19 mouse cellular contexts compared by ENCODE assay signal in genomic region chr5:77156938-77157337, GRCm38 (mm10). TPM values are rescaled to one million over a fixed set of nuclear protein-coding genes. Genes with fewer than 3 reads are reported as not detected.
A peak's percentile ranks its signal among the peaks of the same experiment; 100 is the strongest.
DNase-seq lines count a peak whose midpoint lies in the region; ATAC-seq and TF ChIP-seq lines count a peak whose summit lies in the region.
"Had no signal": no experiment of that assay in that cellular context is flagged by ENCODE, and none has a peak within 500 bp of the region (broad histone marks: within the 10 kb centered on the region; RNA-seq: fewer than 3 reads in every experiment).

No protein-coding gene starts in this region.

- H3K9me3 ChIP-seq in hindbrain, postnatal 0 days (ENCODE audit: low read length): no peaks in the 10 kb centered on the region
- no peaks in the 10 kb centered on the region for H3K9me3 ChIP-seq in hindbrain, embryonic 11.5 days (ENCODE audit: control insufficient read depth, low read length)
- H3K9me3 ChIP-seq in neural tube, embryonic 15.5 days (replicated peaks): no peaks in the 10 kb centered on the region
- no peaks in the 10 kb centered on the region for H3K9me3 ChIP-seq in stomach, postnatal 0 days (ENCODE audit: control insufficient read depth, low read length)
- H3K9me3 ChIP-seq: neural tube, embryonic 12.5 days had no signal

- H3K9ac ChIP-seq in hindbrain, postnatal 0 days (replicated peaks; ENCODE audit: low read length): no peak overlapping the region
- H3K9ac ChIP-seq in hindbrain, embryonic 11.5 days (ENCODE audit: low read depth, low read length): no peak overlapping the region
- no peak overlapping the region for H3K9ac ChIP-seq in neural tube, embryonic 15.5 days (replicated peaks)
- H3K9ac ChIP-seq in stomach, postnatal 0 days (ENCODE audit: low read length): no peak overlapping the region
- H3K9ac ChIP-seq: liver, embryonic 14.5 days; neural tube, embryonic 12.5 days had no signal

- no peaks in the 10 kb centered on the region for H3K27me3 ChIP-seq in hindbrain, postnatal 0 days (ENCODE audit: insufficient read depth, low read length)
- H3K27me3 ChIP-seq in hindbrain, embryonic 11.5 days (ENCODE audit: control insufficient read depth, insufficient read depth, low read length): no peaks in the 10 kb centered on the region
- H3K27me3 ChIP-seq in neural tube, embryonic 15.5 days (replicated peaks): no peaks in the 10 kb centered on the region
- no peaks in the 10 kb centered on the region for H3K27me3 ChIP-seq in stomach, postnatal 0 days (ENCODE audit: control insufficient read depth, insufficient read depth, low read length)
- H3K27me3 ChIP-seq: CH12.LX; neural tube, embryonic 12.5 days had no signal

- 35% methylated on average over 5 of the region's 5 CpGs for WGBS in hindbrain, postnatal 0 days
- WGBS in hindbrain, embryonic 11.5 days: 73% methylated on average over 5 of the region's 5 CpGs
- 60% methylated on average over 5 of the region's 5 CpGs for WGBS in neural tube, embryonic 15.5 days
- 52% methylated on average over 5 of the region's 5 CpGs for WGBS in stomach, postnatal 0 days

- TF ChIP-seq EP300 in stomach, postnatal 0 days (optimal IDR thresholded peaks at IDR 0.05): no peak

- peaks cover 6% of the 10 kb centered on the region; the same call in 1 of the 2 replicates for H3K4me1 ChIP-seq in hindbrain, postnatal 0 days (ENCODE audit: insufficient read depth, low read length)
- H3K4me1 ChIP-seq in hindbrain, embryonic 11.5 days (replicated peaks; ENCODE audit: control insufficient read depth, insufficient read depth, low read length): no peaks in the 10 kb centered on the region
- peaks cover 7% of the 10 kb centered on the region; the same call in 1 of the 2 replicates for H3K4me1 ChIP-seq in neural tube, embryonic 15.5 days
- no peaks in the 10 kb centered on the region for H3K4me1 ChIP-seq in stomach, postnatal 0 days (replicated peaks; ENCODE audit: control insufficient read depth, insufficient read depth)
- H3K4me1 ChIP-seq: neural tube, embryonic 12.5 days had no signal

- H3K27ac ChIP-seq in hindbrain, postnatal 0 days: peak overlapping the region; percentile 16; the same call in 1 of the 2 replicates
- no peak overlapping the region for H3K27ac ChIP-seq in hindbrain, embryonic 11.5 days (ENCODE audit: low read depth, low read length)
- no peak overlapping the region; the same call in 1 of the 2 replicates for H3K27ac ChIP-seq in neural tube, embryonic 15.5 days (replicated peaks)
- 0 out of 2 replicates have a peak overlapping the region, but pooled peaks have one; percentile 40 for H3K27ac ChIP-seq in stomach, postnatal 0 days (replicated peaks)
- H3K27ac ChIP-seq: liver, embryonic 14.5 days; macrophage; neural tube, embryonic 12.5 days had no signal

- no peak for TF ChIP-seq CTCF in hindbrain, postnatal 0 days (IDR thresholded peaks at IDR 0.05; ENCODE audit: low read depth)
- no peak for TF ChIP-seq CTCF in stomach, postnatal 0 days (IDR thresholded peaks at IDR 0.05; ENCODE audit: low read depth)

- ATAC-seq in hindbrain, postnatal 0 days: peak; percentile 53; the same call in 1 of the 2 replicates
- ATAC-seq in hindbrain, embryonic 11.5 days (ENCODE audit: low FRiP score): no peak
- ATAC-seq in neural tube, embryonic 15.5 days (ENCODE audit: low FRiP score): peak; percentile 41; the same call in 1 of the 2 replicates
- no peak for ATAC-seq in stomach, postnatal 0 days (ENCODE audit: low FRiP score, low TSS enrichment)

- no peak overlapping the region for H3K4me3 ChIP-seq in hindbrain, postnatal 0 days (ENCODE audit: low read length)
- H3K4me3 ChIP-seq in hindbrain, embryonic 11.5 days (ENCODE audit: low read depth, low read length): no peak overlapping the region
- H3K4me3 ChIP-seq in neural tube, embryonic 15.5 days (replicated peaks): no peak overlapping the region
- no peak overlapping the region for H3K4me3 ChIP-seq in stomach, postnatal 0 days (ENCODE audit: low read depth, low read length)
- H3K4me3 ChIP-seq: erythroblast, embryonic 14.5 days; neural tube, embryonic 12.5 days had no signal

- H3K36me3 ChIP-seq in hindbrain, postnatal 0 days (ENCODE audit: insufficient read depth, low read length): no peaks in the 10 kb centered on the region
- no peaks in the 10 kb centered on the region for H3K36me3 ChIP-seq in hindbrain, embryonic 11.5 days (ENCODE audit: control insufficient read depth, insufficient read depth, low read length)
- no peaks in the 10 kb centered on the region for H3K36me3 ChIP-seq in neural tube, embryonic 15.5 days
- H3K36me3 ChIP-seq in stomach, postnatal 0 days (ENCODE audit: control insufficient read depth, insufficient read depth, low read length): no peaks in the 10 kb centered on the region
- H3K36me3 ChIP-seq: neural tube, embryonic 12.5 days had no signal

- peak; percentile 66 for DNase-seq in hindbrain, postnatal 0 days (ENCODE audit: low spot score)
- no peak for DNase-seq in hindbrain, embryonic 11.5 days (ENCODE audit: low spot score)
- DNase-seq in neural tube, embryonic 10.5 days (ENCODE audit: extremely low spot score, low spot score): no peak
- DNase-seq in fibroblast of lung, adult 2 months (ENCODE audit: low read depth): peak; percentile 46
- no peak for DNase-seq in stomach, postnatal 0 days (ENCODE audit: low spot score)
- no peak for DNase-seq in frontal cortex, postnatal 25 days (ENCODE audit: low spot score in 2 of 2)
- DNase-seq: cerebellum, adult 11-12 months; heart, postnatal 36 days; kidney, adult 18-20 months; kidney, postnatal 25 days; midbrain, embryonic 14.5 days; thymus, adult 2 months had no signal

- H3K4me2 ChIP-seq in hindbrain, postnatal 0 days (ENCODE audit: low read depth, low read length): no peak overlapping the region
- no peak overlapping the region for H3K4me2 ChIP-seq in hindbrain, embryonic 11.5 days (replicated peaks; ENCODE audit: low read depth, low read length)
- H3K4me2 ChIP-seq in neural tube, embryonic 15.5 days: no peak overlapping the region
- no peak overlapping the region for H3K4me2 ChIP-seq in stomach, postnatal 0 days (replicated peaks; ENCODE audit: low read depth)
- H3K4me2 ChIP-seq: neural tube, embryonic 12.5 days had no signal

RNA-seq across cellular contexts. Expression of gene Hopx, which starts 42.0 kb away (rescaled TPM):
- total RNA-seq in hindbrain, postnatal 0 days (2014; rRNA removed): 69.6 and 94.8 TPM in 2 replicates
- 7.3 and 10.3 TPM in 2 replicates for polyA plus RNA-seq in hindbrain, postnatal 0 days (2015; fragmentation: Nextera tagmentation; extraction: Ambion mirVana)
- 0.68 and 0.83 TPM in 2 replicates for polyA plus RNA-seq in hindbrain, embryonic 11.5 days (2014; fragmentation: Nextera tagmentation; extraction: Ambion mirVana)
- 10.9 and 12.2 TPM in 2 replicates for polyA plus RNA-seq in neural tube, embryonic 15.5 days (2015; fragmentation: Nextera tagmentation; extraction: Ambion mirVana)
- polyA plus RNA-seq in stomach, postnatal 0 days (2015; fragmentation: Nextera tagmentation; extraction: Ambion mirVana): 26.6 and 30.2 TPM in 2 replicates

RNA-seq across cellular contexts. Expression of gene Spink2, which starts 54.3 kb away (rescaled TPM):
- not detected in 2 replicates for total RNA-seq in hindbrain, postnatal 0 days (2014; rRNA removed)
- 0.26 and 0.61 TPM in 2 replicates for polyA plus RNA-seq in hindbrain, postnatal 0 days (2015; fragmentation: Nextera tagmentation; extraction: Ambion mirVana)
- polyA plus RNA-seq in hindbrain, embryonic 11.5 days (2014; fragmentation: Nextera tagmentation; extraction: Ambion mirVana): 0.77 and 2.5 TPM in 2 replicates
- polyA plus RNA-seq in neural tube, embryonic 15.5 days (2015; fragmentation: Nextera tagmentation; extraction: Ambion mirVana): 2.9 and 3.2 TPM in 2 replicates
- 1.8 and 2.3 TPM in 2 replicates for polyA plus RNA-seq in stomach, postnatal 0 days (2015; fragmentation: Nextera tagmentation; extraction: Ambion mirVana)
- total RNA-seq: left cerebral cortex, adult 8-10 months had no signal
- polyA plus RNA-seq: erythroblast, embryonic 14.5 days; macrophage; midbrain, embryonic 14.5 days had no signal

Comparison
In these comparisons a context has a peak if more than half of its experiments do, and no peak if none do; other contexts are left out.
1. ATAC-seq: peak in hindbrain, postnatal 0 days (single experiment) and neural tube, embryonic 15.5 days (single experiment); none in hindbrain, embryonic 11.5 days (single experiment) and stomach, postnatal 0 days (single experiment).
2. DNase-seq: peak in hindbrain, postnatal 0 days (single experiment) and fibroblast of lung, adult 2 months (single experiment); none in hindbrain, embryonic 11.5 days (single experiment), neural tube, embryonic 10.5 days (single experiment), stomach, postnatal 0 days (single experiment) and frontal cortex, postnatal 25 days (0 of 2).
3. H3K27ac ChIP-seq: peak in hindbrain, postnatal 0 days (single experiment) and stomach, postnatal 0 days (single experiment); none in hindbrain, embryonic 11.5 days (single experiment) and neural tube, embryonic 15.5 days (single experiment).